Mouse (Mus musculus): Measurements from ENCODE around the gene Creld2.

- TF ChIP-seq POLR2A (IDR thresholded peaks at IDR 0.05; ENCODE audit: borderline replicate concordance, extremely low read depth, low read depth, low read length) (no peak), CTCF (IDR thresholded peaks at IDR 0.05; ENCODE audit: insufficient read depth, low read length) (no peak)
Measured at GRCm38 (mm10) chr15:88801903-88802302, 17.5 kb upstream of the Creld2 start.
